Mouse (Mus musculus) right cerebral cortex, adult 2 months (tissue): ENCODE results near the gene Pde4d.
A peak's percentile ranks its signal among the peaks of the same experiment; 100 is the strongest.

Experiments used
- DNase-seq, 2 experiments: peaks; one replicate each; pipeline ENCODE4 v3.0.0; 2021 to 2022; ENCODE audit warnings: low spot score in 2 of 2

The Pde4d gene

DNA sequence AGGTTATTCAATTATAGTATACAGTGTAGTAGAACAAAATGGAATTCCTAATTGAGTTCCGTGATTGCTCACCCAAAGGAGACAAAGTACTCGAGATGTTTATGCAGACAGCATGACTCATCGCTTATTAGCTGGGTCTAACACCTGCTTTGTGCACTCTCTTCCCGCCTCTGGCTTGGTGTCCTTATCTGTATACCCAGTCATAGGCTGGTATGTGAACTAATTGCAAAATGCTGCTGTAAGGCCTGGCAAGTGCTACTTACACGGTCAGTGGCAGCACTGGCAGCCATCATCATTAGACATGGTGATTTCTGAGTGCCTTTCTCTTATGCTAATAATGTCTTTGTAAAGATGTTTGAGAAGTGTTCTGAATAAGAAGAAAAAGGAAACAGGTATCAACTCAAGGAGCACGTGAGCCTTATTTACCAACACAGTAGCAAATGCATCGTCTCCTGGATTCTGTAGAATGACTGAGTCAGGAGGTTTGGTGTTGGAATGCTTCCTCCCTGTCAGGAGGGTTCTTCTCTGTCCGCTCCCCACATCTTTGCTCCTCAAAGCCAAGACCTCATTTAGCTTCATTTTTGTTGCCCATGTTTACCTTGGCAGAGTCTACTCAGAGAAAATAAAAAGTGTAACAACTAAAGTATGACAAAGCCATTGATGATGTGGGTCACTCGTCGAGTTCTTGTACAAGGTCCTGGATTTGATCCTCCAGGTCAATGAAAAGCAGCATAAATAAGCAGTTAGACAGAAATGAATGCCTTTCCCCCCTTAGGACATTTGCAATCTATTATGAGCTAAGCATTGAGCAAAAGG lies 1202.2 kb downstream of the Pde4d start:
- peak in 1 of 2 experiments; percentile 23 for DNase-seq

DNA sequence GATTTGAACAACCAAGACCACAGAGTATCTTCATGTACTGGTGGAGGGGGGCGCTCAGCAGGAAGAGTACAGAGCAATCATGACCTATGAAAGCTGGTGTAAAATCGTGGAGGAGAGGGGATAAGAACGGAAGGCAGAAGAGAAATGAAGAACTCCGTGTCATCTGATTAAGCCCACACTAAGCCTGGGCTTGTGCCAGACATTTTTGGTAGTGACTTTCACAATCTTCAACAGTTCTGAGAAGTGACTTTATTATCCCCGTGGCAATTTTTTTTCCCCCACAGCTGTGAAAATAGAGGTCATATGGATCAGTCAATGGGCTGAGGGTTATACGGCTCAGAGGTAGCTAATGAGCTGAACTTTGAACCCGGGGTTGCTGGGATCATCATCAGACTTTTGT lies 1202.9 kb downstream of the Pde4d start:
- no peak for DNase-seq

DNA sequence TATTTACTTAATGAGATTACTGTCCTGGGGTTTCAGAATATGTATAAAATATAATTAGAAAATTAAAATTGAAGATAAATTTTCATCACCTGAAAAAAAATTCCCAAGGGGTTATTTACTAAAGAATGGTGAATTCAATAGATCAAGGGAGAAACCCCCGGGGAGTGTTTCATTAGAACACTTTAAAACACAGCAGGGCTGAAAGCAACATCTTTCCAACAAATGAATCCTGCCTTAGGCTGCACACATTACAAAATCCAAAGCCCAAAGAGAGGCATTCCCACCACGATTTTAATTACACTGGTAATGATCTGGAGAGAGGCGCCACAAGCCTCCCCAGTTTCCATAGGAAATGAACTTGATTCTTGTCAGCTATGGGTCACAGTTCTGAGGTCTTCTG lies 1205.6 kb downstream of the Pde4d start:
- no peak for DNase-seq

DNA sequence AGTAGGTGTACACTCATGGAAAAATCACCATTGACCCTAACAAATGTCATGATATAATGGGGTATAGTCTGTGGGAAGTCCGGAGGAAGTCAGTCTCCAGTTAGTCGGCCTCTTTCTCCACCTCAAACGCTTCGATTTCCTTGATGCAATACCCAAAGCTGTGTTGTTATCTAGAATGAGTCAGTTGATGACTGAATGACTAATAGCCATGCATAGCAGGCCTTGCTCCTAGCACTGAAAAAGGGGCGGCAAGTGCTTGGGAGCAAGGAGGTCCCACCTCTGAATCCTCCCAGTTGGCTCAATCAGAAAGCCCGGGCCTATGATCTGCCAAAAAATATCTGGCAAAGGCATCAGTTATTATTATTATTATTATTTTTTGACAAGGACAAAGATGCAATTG lies 1209.4 kb downstream of the Pde4d start:
- DNase-seq, result no peak

DNA sequence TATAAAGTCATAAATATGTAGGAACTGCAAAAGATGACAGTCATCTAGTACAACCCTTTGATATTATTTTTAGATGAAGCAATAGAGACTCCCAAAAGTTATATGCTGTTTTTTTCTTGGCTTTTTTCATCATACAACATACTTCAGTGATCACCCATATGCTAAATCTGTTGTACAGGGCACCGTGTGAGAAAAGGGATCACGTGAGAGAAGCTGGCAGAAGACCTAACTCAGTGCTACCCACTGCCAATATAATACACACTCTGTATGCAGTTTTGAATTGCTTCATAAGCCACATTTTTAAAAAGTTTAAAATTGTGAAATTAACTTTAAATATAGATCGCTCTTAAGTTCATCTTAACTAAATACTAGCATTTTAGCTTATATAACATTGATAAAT lies 1211.6 kb downstream of the Pde4d start:
- DNase-seq, result no peak

DNA sequence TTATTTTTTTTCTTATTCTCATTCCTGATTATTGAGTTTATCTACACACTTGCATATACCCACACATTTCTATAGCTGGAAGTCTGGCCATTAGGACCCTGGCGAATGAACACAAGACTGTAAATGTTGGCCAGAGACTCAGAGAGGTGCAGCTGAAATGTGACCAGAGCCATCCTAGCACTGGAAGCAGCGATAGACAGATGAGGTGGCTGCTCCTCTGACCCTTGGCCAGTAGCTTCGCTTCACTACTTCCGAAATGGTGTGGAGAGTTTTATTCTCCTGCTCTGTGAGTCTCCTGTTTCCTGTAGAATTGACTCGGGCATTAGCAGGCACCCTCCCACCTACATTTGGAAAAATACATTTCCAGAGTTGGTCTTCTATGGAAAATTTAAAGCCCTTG lies 1212.4 kb downstream of the Pde4d start:
- DNase-seq, result no peak

DNA sequence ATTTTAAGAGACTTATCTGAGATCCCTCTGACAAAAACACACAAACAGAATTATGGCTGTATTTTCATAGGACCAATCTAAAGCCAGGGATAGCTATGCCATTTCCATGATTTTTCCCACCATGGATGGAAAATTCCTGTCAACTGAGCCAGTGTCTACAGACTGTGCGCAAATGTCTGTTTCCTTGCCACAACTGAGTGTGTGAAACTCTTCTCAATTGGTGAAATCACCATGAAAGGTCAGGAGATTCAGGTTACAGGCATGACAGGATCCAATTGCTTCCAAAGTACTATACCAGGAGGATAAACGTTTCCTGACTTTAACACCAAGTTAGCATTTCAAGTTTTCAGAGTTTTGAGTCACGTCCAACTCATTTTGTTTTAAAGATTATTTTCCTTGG lies 1213.0 kb downstream of the Pde4d start:
- no peak for DNase-seq

DNA sequence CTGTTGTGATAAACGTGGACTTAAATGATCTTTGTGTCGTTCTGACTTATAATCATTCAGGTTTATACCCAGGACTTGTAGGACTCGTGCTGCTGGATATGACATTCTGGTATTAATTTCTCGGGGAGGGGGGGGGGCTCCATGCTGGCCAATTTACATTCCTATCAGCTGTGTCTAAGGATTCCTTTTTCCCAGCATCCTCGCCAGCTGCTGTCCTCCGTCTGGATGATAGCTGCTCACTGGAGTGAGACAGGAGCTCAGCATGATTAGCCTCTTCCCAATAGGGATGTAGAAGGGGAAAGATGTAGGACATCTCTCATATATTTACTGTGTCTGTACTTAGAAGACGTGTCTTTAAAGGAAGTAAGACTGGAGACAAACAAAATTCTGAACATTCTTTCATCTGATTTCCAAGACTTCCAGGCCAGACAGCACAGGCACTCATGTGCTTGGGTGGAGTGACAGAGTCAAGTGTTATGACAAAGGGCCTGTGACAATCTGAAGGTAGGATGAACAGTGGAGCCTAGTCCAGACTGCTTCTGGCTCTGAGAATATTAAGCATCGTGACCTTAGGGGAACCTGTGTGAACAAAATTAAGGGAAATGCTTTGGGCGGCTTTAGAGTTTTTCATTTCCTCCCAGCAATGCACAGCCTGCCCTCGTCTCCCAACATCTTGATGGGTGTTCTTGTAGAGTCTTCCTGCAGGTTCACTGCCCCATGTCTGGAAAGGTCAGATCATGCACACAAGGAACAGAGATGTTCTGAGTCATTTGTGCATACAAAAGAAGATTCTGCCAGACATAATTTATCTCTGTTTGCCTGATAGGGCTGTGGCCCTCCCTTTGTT lies 1215.4 kb downstream of the Pde4d start:
- DNase-seq, result no peak

DNA sequence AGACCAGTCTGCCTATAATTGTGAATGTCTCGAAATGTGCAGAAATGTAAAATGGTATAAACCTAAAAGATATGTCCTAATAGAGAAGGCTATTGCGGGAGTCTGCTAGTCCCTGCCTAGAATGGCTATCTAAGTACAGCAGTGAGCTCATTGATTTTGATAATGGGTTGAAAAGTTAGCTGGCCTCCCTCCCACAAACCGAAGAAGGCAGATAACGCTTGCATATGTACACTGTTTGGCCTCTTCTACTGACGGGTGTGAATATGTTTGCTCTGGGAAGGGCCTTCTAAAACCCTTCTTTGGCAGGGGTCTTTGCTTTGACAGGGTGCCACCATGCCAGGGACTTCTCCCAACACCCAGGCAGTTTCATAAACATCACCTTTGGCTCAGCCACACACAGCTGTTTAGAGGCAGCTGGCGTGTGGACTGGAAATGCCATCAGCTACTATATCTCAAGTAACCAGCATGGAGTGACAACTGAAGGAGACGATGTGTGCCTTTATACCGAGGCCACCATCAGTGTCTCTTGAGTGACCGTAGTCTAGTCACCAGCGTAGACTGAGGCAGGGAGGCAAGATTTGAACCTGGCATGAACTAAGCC lies 1216.2 kb downstream of the Pde4d start:
- no peak for DNase-seq

DNA sequence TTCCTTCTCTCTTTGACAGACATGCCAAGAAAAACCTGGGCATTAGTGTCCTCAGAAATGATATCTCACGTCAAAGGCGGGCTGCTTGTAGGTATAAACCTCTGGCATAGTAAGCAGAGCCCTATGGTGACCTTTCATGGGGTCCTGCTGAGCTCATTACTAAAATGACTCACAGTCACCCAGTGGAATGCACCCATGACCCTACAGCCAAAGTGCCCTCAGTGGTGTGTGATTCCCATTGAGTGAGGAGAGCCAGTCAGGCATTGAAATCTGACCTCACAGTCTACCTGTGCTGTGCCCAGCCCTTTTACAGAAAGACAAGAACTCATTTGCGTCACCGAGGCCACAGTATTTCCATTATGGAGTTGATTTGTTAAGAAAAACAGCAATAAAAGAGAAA lies 1220.2 kb downstream of the Pde4d start:
- DNase-seq, result no peak

DNA sequence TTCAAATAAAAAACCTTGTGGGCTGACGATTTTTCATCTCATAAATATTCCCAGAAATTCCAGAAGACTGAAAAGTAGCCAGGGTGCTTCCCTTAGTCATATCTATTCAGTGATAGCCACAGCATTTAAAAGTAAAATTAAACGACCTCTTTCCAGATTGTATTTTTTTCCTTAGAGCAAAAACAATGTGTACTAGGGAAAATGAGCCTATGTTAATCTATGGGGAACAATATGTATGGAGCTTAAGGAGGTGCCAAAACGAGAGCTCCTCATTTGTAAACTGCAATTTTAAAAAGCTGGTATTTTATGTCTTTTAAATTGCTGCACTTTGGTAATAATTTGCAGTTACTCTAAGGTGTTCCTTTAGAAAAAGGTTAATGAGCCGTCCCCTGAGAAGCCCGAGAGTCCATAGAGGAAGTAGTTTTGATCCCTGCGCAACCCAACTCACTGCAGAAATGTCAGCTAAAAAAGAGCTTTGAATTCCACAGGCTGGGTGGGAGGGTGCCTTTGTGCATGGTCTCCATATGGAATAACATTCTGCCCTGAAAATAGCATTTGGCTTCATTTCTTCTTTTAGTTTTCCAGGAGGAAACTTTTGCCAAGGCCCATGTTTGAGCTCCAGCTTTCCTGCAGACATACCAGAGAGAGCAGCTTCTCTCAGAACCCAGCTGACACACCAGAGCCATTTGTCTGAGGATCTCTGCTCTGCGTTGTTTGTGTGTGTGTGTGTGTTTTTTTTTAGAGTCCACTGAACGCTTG lies 1222.0 kb downstream of the Pde4d start:
- peak; percentile 39 to 43 for DNase-seq

DNA sequence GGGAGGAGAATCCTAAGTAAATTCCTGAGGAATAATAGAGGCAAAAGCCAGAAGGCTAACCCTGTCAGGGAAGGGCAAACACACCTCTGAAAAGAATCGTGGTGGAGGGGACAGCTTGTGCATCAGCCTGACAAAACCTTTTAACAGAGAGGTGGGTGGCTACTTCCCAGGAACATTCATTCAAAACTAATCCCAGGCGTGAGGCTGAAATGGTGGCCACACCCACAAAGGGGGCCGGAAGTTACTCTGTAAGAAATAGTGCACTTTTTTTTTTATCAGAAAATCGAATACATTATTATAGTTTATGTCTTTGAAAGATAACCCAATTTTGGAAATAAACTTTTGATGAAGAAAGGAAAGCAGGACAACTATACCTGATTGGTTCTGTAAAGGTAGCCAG lies 1227.3 kb downstream of the Pde4d start:
- no peak for DNase-seq

DNA sequence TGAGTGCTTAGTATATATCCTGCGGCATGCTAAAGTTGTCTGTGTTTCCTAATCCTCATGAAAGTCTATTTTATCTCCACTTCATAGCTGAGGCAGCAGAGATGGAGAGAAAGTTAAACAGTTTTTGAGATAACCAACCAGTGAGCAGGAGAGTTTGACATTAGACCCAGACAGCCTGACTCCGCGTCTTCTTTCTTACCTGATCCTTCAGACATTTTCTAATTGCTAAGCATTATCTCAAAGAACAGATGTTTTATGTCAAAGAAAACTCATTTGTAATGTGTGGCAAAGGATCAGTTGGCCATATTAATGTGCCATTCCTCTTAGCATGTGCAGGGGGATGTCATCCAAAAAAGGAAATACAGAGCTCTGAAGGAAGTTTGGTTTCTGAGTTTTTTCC lies 1227.9 kb downstream of the Pde4d start:
- no peak for DNase-seq

DNA sequence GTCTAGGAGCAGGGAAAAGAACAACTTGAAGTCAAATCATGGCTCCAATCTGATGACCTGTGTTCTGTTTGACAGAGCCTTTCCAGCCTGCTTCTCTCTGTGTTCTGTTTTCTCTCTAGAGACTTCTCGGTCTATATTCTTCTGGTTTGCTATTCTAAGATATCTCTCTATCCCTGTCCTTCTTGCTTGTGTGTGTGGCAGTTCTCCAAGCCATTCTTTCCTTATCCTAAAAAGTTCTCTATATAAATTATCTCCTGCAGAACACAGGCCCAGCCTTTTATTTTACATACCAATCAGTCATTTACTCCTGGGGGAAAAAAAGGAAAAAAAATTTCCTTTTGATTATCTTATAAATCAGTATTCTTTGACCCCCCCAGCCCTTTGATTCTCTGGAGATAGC lies 1229.2 kb downstream of the Pde4d start:
- DNase-seq, result no peak

DNA sequence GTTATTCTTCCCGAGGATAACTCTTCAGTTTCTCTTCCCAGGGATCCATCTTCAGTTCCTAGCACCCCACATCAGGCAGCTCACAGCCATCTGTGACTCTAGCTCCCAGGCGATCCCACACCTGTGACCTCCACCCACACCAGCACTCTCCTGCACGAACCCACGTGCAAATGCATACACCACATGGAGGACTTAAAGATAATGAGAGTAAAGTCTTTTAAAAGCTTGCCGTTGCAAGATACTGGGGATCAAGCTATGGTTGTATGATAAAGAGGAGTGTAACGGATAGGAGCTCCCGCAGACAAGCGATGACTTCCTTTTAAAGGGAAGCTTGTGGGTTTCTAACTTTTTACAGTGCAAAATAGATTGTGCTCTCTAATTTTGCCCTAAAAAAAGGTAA lies 1230.5 kb downstream of the Pde4d start:
- DNase-seq, result no peak

DNA sequence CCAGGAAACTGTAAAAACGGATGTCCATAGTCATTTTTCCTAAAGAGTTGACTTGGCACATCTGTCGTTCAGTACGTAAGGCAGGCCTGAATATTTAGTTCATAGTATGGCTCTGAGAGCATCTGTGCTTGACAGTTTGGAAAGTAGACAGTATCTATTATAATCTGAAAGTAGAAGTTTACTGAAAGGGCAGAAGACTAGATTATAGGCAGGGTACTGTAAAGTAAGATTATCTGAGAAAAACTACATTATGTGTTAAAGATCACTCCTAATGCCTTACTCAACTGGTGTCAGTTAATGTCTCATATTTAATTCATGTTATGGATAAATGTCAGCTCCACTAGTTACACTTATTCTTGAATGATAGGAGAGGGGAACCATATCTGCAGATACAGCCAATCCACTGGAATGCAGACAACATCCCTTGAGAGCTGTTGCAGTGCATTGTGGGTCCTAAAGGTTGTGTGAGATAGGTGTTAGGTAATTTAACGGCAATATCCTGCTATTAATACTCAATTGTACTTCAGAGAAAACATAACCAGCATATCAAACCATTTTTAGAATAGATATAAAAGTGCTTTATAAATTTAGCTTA lies 1232.0 kb downstream of the Pde4d start:
- no peak for DNase-seq

DNA sequence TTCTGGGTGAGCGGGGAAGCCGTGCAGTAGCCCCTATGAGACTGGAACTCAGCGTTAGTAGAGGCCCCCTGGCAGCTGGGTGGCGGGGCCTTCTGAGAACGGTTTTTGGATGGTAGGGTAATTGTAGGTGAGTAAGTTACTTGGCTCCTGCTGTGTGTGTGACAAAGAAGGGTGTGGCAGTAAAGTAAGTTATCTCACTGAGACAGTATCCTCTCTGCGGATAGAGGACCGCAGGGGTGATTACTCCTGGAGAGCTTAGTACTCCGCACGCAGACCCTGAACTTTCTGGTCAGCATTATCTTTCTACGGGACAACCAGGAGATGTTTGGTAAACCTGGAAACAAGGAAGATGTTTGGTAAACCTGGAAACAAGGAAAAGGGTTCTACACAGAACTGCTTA lies 1233.3 kb downstream of the Pde4d start:
- DNase-seq, result no peak

DNA sequence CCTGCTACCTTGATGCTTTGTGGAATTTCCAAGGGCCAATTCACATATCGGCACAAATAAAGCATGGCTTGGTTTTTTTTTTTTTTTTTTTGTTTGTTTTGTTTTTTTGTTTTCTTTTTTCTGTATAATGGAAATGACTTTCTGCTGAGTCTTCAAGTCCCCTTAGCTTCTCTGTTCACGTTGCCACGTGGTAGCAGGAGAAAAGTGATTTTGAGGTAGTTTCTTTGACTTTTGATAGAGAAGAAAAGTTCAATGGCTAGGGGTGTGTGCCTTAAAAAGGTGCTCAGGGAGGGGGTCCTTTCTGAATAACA lies 1235.2 kb downstream of the Pde4d start:
- DNase-seq, result no peak

DNA sequence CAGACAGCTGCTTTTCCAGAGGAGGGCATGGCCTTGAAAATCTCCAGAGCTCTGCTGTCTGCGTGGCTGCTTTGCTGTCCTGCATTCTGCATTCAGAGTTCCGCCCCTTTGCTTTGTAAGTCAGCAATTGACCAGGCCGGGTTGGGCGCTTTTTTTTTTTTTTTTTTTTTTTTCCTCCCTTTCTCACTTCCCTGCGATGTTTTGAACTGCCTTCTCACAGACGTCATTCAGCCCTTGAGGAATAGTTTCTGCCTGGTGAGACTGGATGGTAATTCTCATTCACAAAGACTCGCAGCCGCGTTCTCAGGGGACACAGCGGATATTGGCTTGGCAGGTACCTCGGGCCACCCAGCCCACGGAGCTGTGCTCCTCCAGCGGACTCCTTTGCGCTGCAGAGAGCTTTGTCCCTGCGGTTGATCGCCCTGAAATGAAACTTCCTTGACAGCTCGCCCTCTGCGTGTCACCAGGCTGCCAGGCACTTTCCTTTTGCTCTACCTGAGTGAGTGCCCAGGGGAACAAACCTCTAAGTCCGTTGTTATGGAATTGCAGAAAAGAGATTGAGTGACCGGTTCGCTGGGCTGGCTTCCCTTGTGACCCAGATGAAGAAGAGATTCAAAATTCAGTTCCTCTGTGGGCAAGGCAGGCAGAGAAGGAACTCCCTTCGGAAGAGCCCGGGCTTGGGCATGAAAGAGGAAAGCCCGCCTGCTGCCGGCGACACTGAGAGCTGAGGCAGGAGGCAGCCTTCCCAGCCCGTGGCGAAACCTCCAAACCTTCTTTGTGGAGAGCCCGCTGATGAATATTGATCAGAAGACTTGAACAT lies 1235.8 kb downstream of the Pde4d start:
- DNase-seq, result peak; percentile 44 to 66

DNA sequence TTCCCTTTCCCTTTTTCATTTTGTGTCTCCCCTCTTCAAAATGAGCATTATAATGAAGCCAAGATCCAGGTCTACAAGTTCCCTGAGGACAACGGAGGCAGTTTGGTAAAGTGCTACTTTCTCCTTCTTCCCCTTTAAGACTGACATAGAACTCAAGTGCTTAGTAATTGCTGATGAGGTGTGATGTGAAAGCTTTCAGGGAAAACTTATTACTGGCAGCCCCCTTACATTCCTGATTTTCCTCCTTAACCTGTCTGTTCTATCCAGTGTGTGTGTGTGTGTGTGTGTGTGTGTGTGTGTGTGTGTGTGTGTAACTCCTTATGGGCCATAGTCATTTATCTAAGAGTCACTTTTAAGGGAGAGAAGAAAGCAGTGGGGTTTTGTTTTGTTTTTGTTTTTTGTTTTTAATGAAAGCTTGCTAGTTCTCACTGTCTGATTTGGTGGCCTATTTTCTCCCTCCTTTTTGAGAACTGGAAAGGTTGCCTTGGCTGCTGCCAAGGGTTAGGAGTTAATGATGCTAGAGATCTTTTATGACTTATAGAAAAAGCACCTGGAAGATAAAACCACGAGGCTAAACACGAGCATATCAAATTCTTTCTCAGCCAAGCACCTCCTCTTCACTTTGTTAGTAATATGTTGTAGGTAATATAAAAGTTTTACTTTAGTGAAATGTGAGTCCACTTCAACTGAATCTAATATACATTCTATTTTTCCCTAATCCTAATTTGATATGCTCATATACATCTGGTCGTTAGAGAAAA lies 1236.5 kb downstream of the Pde4d start:
- DNase-seq, result no peak
